Mouse (Mus musculus): ENCODE measurements around the gene Atp5e.

The Atp5e gene

GRCm38 (mm10) chr2:174438181-174438580 lies 25.7 kb downstream of the Atp5e start:
- no peak for TF ChIP-seq GATA4 (IDR thresholded peaks at IDR 0.05; ENCODE audit: insufficient replicate concordance, low read length)

DNA sequence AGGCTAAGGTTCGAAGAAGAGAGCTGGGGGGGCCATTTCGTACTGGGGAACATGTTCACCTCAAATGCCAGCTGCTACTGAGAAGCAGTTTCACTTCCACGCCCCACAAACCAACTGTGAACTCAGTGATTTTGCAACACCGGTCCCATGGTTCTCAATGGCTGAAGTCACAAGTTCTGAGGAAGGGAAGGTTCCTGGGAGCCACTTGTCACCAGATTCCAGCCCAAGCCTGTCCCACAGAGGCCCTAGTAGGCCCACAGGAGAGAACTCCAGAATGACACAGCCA lies 26.3 kb downstream of the Atp5e start:
- no peak for TF ChIP-seq GATA4 (IDR thresholded peaks at IDR 0.05; ENCODE audit: insufficient replicate concordance, low read length)

DNA sequence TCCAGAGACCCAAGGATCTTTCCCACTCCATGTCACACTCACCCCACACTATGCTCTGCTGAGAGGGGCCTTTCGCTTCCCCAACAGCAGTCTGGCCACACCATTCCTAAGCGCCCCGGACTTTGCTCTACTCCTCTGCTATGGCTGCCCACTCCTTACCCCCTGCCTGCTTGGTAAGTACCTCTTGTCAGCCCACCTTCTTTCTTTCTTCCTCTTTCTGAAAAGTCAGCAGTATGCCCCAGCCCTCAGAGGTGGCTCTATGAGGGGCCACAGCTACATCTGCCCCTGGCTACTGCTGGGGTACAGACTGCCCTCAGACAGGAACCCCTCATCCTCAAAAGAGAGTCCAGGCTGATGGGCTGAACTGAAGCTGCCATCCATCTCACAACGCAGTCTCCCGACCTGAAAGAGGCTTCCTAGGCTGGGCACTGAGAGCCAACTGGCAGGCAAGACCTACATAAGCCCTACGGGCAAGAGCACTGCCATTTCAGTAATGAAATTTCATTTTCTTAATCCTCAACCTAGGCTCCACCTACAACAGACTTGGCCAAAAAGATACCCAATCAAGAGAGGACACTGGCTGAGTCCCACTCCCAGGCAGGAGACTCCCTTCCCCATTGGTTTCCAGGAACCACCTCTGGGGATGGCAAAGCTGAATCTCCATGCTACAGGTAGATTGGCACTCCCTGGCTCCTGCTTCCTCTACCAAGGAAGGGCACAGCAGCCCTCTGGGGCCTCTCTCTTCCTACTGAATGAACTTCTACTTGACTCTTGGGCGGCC lies 26.8 kb downstream of the Atp5e start:
- no peak for TF ChIP-seq GATA4 (IDR thresholded peaks at IDR 0.05; ENCODE audit: insufficient replicate concordance, low read length)

DNA sequence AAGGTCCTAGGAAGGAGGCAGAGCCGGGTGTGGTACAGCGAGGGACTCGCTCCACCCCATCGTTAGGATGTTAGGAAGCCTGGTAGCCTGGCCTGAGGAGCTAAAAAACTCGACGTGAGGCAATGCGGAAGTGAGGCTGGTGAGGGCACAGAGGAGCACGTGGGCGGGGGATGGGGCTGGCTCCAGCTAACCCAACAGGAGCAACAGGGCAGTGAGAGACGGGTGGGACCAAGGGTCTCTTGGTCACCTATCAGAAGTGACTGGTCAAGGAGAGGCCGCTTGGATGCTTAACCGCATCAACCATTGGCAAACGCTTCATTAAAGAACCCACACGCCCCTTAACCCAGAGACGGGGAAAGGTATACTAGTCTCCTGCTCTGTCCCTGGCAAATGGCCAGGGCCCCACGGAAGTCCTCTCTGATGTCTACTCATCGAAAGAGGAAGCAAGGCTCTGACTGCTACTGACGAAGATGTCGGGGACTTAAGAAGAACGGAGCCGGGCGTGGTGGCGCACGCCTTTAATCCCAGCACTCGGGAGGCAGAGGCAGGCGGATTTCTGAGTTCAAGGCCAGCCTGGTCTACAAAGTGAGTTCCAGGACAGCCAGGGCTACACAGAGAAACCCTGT lies 27.7 kb downstream of the Atp5e start:
- TF ChIP-seq GATA4 (IDR thresholded peaks at IDR 0.05; ENCODE audit: insufficient replicate concordance, low read length), result no peak

GRCm38 (mm10) chr2:174434943-174435342 lies 29.0 kb downstream of the Atp5e start:
- TF ChIP-seq GATA4 (IDR thresholded peaks at IDR 0.05; ENCODE audit: insufficient replicate concordance, low read length), result no peak

DNA sequence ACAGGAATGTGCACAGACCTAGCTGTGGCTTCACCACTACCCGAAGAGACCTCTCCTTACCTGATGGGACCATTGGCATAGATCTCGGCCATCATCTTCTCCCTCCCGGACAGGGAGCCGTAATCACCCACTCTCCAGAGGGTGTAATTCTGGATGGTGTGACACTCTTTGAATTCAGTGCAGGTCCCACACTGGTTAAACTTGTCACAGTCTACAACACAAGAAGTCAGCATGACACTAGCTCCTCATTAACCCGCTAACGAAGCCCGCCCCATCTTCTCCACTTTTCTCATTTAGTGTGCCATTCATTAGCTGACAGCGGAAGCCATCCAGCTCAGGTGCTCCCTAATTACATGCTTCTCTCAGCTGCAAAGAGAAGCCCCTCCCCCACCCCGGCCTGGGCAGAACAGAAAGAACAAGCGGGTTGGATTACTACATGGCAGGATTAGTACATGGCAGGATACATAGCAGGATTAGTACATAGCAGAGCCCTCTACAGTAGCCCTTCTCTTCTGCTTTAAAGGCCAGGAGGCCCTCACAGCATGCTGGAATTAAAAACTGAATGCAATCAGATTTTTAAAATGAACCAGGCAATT lies 34.8 kb downstream of the Atp5e start:
- TF ChIP-seq GATA4 (IDR thresholded peaks at IDR 0.05; ENCODE audit: insufficient replicate concordance, low read length), result no peak

GRCm38 (mm10) chr2:174428076-174428835 lies 35.6 kb downstream of the Atp5e start:
- TF ChIP-seq GATA4 (IDR thresholded peaks at IDR 0.05; ENCODE audit: insufficient replicate concordance, low read length), result no peak

- no peak for TF ChIP-seq GATA4 (IDR thresholded peaks at IDR 0.05; ENCODE audit: insufficient replicate concordance, low read length)
These were observed 37.0 kb downstream of the Atp5e start for GRCm38 (mm10) chr2:174426856-174427255.

DNA sequence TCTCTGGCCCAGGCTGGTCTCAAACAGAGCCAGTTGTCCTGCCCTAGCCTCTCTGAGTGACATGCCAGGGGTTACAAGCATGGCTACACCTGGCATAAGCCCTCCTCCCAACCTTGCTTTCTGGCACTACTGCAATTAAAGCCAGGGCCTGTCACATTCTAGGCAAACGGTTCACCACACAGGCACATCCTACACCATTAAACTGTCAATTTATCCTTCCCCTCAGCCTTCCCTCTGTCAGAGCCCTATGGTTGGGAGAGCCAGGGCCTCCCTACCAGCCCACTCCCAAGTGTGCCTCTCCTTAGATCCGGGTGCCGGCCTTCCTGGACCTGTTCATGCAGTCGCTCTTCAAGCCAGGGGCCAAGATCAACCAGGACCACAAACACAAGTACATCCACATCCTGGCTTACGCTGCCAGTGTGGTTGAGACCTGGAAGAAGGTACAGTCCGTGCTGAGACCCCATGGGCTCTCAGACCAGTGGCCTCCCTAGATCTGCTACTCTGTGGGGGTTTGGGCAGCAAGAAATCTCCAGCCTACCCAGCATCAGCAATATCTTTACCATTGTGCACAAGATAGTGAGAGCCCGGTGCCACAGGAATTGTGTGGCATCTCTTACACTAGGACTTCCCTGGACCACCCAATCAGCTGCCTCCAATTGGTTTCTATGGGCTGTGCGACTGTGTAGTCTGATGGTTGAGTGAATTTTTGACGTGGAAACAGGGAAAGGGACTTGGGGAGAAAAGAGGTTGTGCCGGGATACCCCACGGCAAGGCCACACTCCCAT lies 39.4 kb downstream of the Atp5e start:
- no peak for TF ChIP-seq GATA4 (IDR thresholded peaks at IDR 0.05; ENCODE audit: insufficient replicate concordance, low read length)

DNA sequence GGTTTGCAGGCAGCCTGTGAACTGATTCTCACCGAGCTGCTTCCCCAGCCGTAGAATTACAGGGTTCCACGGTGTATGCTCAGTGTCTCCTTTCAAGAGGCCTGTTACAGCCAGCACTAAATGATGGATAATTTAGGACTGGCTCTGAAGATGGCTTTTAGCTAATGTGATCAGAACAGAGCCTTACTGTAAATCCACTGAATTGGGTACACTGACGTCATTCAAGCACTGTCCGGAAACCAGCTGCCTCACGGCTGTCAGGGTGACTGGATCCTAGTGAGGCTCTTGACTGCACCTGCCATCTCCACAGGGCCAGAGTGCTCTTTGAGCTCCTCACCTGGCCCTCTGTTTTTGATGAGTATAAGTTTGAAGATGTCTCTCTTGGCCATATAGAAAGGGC lies 42.8 kb downstream of the Atp5e start:
- TF ChIP-seq GATA4 (IDR thresholded peaks at IDR 0.05; ENCODE audit: insufficient replicate concordance, low read length), result no peak

DNA sequence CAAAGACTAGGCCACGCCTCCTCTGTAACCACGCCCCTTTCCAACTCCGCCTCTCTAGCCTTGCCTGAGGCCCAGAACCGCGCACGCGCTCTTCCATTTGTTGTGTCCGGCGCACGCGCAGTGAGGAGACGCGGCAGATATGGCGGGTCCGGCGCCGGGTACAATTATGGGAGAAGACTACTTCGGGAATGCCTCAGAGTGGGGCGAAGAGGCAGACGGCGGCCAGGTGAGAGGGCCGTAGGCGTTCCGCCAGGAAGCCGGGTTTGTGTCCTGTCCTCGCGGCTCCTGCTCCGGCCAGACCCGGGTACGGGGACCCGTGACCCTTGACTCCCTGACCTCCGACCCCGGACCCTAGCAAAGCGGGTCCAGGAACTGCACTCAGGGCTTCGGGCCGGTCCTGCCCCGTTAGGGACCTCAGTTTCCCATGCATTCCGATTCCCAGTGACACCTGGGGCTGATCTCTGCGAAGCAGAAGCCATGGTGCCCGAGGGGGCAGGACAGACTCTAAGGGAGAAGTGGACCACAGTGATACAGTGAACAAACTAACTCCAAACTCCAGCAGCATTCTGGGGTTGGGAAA lies 48.1 kb downstream of the Atp5e start, which contains the start of gene Nelfcd:
Gene Nelfcd, plus strand, starts transcription at position 74 of the 580 bp plus-strand sequence.
- peak; percentile 40; the same call in 1 of the 2 replicates for TF ChIP-seq GATA4 (IDR thresholded peaks at IDR 0.05; ENCODE audit: insufficient replicate concordance, low read length)

- TF ChIP-seq GATA4 (IDR thresholded peaks at IDR 0.05; ENCODE audit: insufficient replicate concordance, low read length), result no peak
These were observed 48.7 kb downstream of the Atp5e start for GRCm38 (mm10) chr2:174415001-174415730.

DNA sequence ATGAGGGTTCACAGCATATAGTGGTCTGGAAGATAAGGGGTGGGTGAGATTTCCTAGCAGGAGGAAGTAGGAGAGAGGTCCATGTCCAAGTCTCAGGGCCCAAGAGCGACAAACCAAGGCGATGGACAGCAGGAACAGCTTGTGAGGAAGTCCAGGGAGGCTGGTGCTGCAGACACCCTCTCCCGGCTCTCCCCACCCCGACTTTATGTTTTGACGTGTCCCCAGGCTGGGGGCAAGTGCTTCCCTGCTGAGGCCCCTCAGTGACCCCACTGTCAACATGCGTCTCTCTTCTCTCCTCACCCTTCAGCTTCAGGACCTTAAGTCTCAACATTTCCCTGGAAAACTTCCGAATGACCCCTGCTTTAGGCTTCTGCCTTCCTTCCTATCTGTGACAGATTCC lies 50.8 kb downstream of the Atp5e start:
- no peak for TF ChIP-seq GATA4 (IDR thresholded peaks at IDR 0.05; ENCODE audit: insufficient replicate concordance, low read length)

Measured in liver, adult (tissue).